Mouse (Mus musculus) ovary, postnatal 14 days (tissue): ENCODE results near the gene Macrod1.

Source experiments
- DNase-seq: peaks from one replicate; pipeline ENCODE4 v3.0.0; 2022; ENCODE audit warnings: low spot score

Gene Macrod1

DNA sequence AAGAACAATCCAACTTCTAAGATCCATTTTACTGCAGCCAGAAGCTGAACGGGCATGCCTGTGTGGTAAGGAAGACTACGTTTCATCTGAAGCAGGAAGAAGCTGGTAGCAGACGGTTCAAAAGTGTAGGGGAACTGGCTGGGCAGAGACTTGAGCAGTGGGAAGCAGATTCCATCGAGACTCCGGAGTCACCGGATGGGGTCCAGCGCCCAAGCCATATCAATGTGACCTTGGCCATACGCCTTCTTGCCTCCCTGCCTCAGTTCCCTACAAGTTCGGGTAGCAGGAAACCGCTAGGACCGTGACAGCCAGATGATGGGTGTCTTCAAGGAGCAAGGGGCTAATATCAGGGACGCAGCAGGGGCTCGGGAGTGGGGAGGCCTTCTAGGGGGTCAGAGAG, 183.7 kb downstream of the Macrod1 start:
- no peak for DNase-seq

DNA sequence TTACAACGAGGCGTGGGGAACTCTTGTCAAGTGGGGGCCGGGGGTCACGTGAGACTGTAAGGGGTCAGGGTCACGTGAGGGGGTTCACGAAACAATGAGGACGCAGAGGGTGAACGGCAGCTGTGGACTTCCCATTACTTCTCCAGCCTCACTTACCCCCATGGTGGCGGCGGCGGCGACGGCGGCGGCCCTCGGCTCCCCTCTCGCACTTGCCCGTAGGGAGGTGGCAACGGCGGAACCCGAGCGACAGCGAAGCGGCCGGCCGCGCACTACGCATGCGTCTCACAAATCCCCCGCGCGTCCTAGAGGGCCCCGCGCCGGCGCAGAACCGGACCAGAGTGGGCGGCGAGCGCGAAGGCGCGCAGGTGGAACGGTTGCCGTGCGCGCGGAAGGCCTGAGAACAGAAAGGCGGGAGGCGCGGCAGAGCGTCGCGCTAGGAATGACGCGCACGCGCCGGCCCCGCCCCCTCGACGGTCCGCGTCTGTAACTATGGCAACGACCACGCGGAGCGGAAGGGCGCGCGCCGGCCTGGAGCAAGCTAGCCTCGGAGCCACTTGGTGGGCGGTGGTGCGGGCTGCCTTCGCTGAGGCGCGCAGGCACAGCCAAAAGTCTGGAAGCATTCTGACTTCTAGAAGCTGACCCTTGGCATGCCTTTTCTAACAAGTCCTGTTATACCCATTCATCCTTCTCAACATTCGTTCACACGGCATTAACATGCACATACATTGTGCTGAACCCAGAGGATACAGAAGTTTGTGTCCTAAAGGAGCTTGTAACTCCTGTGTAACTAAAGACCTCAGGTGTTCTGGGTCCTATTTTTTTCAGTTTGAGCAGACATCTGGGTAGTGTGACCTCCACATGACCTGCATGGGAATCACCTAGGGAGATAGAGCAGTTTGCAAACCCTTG, 184.4 kb downstream of the Macrod1 start, which contains the start of gene Naa40:
Gene Naa40, minus strand, starts transcription at position 402 of the 909 bp plus-strand sequence.
- peak; percentile 91 for DNase-seq

DNA sequence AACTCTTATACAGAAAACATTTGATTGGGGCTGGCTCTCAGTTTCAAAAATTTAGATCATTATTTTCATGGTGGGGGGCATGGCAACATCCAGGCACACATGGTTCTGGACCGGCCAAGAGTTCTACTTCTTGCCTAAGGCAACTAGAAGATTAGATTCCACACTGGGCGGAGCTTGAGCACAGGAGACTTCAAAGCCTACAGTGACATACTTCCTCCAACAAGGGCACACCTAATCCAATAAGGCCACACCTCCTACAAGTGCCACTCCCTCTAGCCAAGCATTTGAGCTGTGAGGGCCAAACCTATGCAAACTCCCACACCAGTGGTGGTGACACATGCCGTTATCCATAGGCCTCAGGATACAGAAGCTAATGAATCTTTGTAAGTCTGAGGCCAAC, 189.4 kb downstream of the Macrod1 start:
- DNase-seq: no peak
